Mouse (Mus musculus) ES-E14 (cell line): Measurements from ENCODE around the gene 9030025P20Rik. TPM values are rescaled to one million over a fixed set of nuclear protein-coding genes. Genes with fewer than 3 reads are reported as not detected.
A peak's percentile ranks its signal among the peaks of the same experiment; 100 is the strongest.
"Not testable (repeated sequence)": the region's sequence is repeated elsewhere in the genome, so short reads cannot be mapped to it uniquely, and the experiment has no call there.

Source experiments
- DNase-seq: peaks from one replicate; pipeline ENCODE4 v3.0.0-alpha.2; 2013; ENCODE audit warnings: low read depth, low spot score
- H3K27ac ChIP-seq: 2 replicates; pipeline ENCODE4 v1.5.1; 2012; ENCODE audit warnings: low read depth, mild to moderate bottlenecking, low read length, moderate library complexity, mixed read lengths; ENCODE audit not compliant: poor library complexity, insufficient read depth, severe bottlenecking
- H3K36me3 ChIP-seq: 2 replicates; pipeline ENCODE4 v1.6.1; 2012; ENCODE audit warnings: mild to moderate bottlenecking, low read length, moderate library complexity, mixed read lengths; ENCODE audit not compliant: control insufficient read depth, poor library complexity, insufficient read depth, severe bottlenecking
- H3K4me1 ChIP-seq, 2 experiments: fragments of 150-350 bp in 1 of 2; sonication (generic) in 1 of 2; 2 replicates each; pipeline ENCODE4 v1.6.1; 2012; ENCODE audit warnings: low read length in 2 of 2, mild to moderate bottlenecking in 1 of 2, mixed read lengths in 1 of 2; ENCODE audit not compliant: control insufficient read depth in 2 of 2, insufficient read depth in 2 of 2, poor library complexity in 1 of 2
- H3K4me3 ChIP-seq, 2 experiments: fragments of 150-350 bp in 1 of 2; sonication (generic) in 1 of 2; 2 replicates each; pipeline ENCODE4 v1.5.1; 2012; ENCODE audit warnings: low read length in 2 of 2, low read depth in 1 of 2, mild to moderate bottlenecking in 1 of 2, mixed read lengths in 1 of 2; ENCODE audit not compliant: insufficient read depth in 1 of 2, poor library complexity in 1 of 2, severe bottlenecking in 1 of 2
- H3K9ac ChIP-seq: 2 replicates; pipeline ENCODE4 v1.6.1; 2012; ENCODE audit warnings: low read depth, mild to moderate bottlenecking, low read length, mixed read lengths; ENCODE audit not compliant: poor library complexity, insufficient read depth, severe bottlenecking
- H3K9me3 ChIP-seq: fragments of 150-350 bp; sonication (generic); 2 replicates; pipeline ENCODE4 v1.6.1; 2012; ENCODE audit warnings: low read depth, mild to moderate bottlenecking, low read length; ENCODE audit not compliant: control insufficient read depth, insufficient read depth
- CHD2 ChIP-seq: IDR thresholded peaks from 2 replicates; pipeline ENCODE4 v1.6.1; 2014; ENCODE audit warnings: mild to moderate bottlenecking, low read depth, low read length, inconsistent platforms
- HCFC1 ChIP-seq: IDR thresholded peaks from 2 replicates; pipeline ENCODE4 v1.6.1; 2012; ENCODE audit warnings: low read length, inconsistent platforms, borderline replicate concordance; ENCODE audit not compliant: insufficient read depth
- MAFK ChIP-seq: IDR thresholded peaks from 2 replicates; pipeline ENCODE4 v1.6.1; 2014; ENCODE audit warnings: mild to moderate bottlenecking, low read depth, low read length, inconsistent platforms; ENCODE audit not compliant: insufficient read depth
- ZC3H11A ChIP-seq: IDR thresholded peaks from 2 replicates; pipeline ENCODE4 v1.6.1; 2012; ENCODE audit warnings: low read depth, mild to moderate bottlenecking, inconsistent platforms, low read length, borderline replicate concordance
- ZNF384 ChIP-seq: IDR thresholded peaks from 2 replicates; pipeline ENCODE4 v1.6.1; 2012; ENCODE audit warnings: low read depth, low read length, inconsistent platforms
- in situ Hi-C, 2 experiments: fragments of 600-800 bp; cut with MboI; formaldehyde crosslinking; loops; one replicate each; pipeline ENCODE4 v1.15.1; 2025; ENCODE audit warnings: low sequenced_read_pairs in 2 of 2, inconsistent platforms in 1 of 2; ENCODE audit not compliant: unreplicated experiment in 2 of 2
- total RNA-seq: library from RNA; depleted of rRNA; stranded (reverse); fragments of 300-350 nt; gene quantifications from 2 replicates; pipeline ENCODE4 v1.2.3, GENCODE M21; 2012; rRNA removed

Gene 9030025P20Rik
- total RNA-seq: 39.7 and 41.3 TPM in 2 replicates

DNA sequence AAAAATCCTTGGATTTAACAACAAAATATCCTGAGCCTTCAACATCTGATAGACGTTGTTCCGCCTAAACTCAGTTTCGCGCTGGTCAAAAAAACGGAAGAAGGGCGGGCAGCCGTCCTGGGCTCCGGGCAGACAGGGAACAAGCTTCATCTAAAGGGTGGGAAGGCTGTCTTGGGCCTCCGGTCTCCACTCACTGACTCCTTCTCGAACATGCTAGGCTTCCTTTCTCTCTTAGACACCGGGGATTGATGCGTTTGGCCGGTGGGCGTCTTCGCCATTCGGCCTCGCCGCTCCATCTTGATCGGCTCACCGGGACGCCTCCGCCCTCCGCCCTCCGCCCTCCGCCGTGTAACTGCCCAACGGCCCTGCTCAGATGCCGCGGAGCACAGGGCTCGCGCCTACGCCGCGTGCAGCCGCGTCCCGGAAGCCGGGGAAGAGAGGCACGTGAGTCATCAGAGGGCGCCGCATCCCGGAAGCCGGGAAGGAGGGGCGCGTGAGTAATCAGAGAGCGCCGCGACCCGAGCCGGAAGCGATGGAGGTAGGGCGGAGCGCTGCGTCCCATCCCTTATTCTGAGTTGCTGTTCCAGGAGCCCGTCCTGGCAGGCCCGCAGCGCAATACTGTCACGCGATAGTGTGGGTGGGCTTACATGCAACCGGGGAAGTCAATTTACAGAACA, at the start of gene 9030025P20Rik, which contains the start of gene Gm3417:
Gene 9030025P20Rik (plus strand): TSS at position 107 of the 677 bp plus-strand sequence.
Gene Gm3417 (minus strand): TSS at position 429 of the 677 bp plus-strand sequence.
- Histone ChIP-seq H3K4me3 (peak within 1 kb of the TSS; percentile 49 to 58), H3K9ac (peak within 1 kb of the TSS; percentile 31; the same call in 1 of the 2 replicates)
- H3K9me3 ChIP-seq, H3K4me1 ChIP-seq, DNase-seq, H3K36me3 ChIP-seq, in situ Hi-C loops, H3K27ac ChIP-seq: not testable (repeated sequence)

DNA sequence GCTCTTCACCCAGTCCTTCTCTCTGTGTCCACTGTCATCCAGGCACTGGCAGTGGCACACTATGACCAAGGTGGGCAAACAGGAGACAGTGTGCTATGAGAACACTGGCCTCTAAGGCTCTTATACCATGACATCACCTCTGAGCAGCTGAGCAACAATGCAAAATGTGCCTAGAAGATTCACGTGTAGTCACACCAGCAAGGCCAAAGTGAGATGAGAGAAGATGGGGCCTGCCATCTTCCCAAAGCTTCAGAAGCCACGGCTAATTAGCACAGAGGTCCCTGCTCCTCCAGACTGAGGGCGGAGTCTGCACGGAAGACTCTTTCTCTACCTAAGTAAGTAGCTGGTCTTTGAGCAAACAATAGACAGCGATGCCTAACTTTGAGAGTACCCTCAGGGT, 49.6 kb upstream of the 9030025P20Rik start:
- in situ Hi-C loops: no loop called here
- DNase-seq: no peak
- H3K9me3 ChIP-seq: no peaks in the 10 kb centered on the region
- no peak overlapping the region for H3K9ac ChIP-seq
- no peaks in the 10 kb centered on the region for H3K36me3 ChIP-seq
- TF ChIP-seq MAFK (no peak), ZC3H11A (no peak), ZNF384 (no peak), HCFC1 (no peak), CHD2 (no peak)
- H3K4me3 ChIP-seq: no peak overlapping the region
- H3K27ac ChIP-seq: no peak overlapping the region
- H3K4me1 ChIP-seq: peaks cover 0 to 12% of the 10 kb centered on the region in 2 experiments; a peak in 2 of 4 replicates

DNA sequence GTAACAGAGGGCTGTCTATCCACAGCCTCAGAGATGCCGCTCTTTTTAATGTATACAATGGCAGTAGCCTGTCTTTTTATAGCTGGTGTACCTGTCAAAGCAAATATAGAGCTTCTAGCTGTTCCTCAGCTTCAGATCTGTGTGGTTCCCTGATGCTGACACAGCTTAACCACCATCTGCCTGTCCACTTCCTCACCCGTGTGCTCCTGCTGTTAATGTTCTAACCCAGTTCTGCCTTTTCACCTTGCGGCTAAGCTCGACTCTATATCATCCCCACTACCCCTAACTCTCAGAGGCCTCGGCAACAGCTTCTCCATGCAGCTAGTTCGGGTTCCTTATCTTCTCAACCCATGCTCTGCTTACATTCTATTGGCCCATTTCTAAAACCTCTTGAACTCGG, 47.6 kb upstream of the 9030025P20Rik start:
- no peak overlapping the region for H3K9ac ChIP-seq
- in situ Hi-C loops: no loop called here
- no peaks in the 10 kb centered on the region for H3K9me3 ChIP-seq
- no peak overlapping the region for H3K4me3 ChIP-seq
- no peak for DNase-seq
- H3K36me3 ChIP-seq: no peaks in the 10 kb centered on the region
- peaks cover 2 to 17% of the 10 kb centered on the region in 2 experiments; a peak in 2 of 4 replicates for H3K4me1 ChIP-seq
- TF ChIP-seq ZNF384: no peak
- no peak for TF ChIP-seq MAFK
- TF ChIP-seq ZC3H11A: no peak
- TF ChIP-seq HCFC1: no peak
- no peak overlapping the region for H3K27ac ChIP-seq

- in situ Hi-C loops: no loop called here
- no peak for TF ChIP-seq CHD2
- no peak for TF ChIP-seq HCFC1
- TF ChIP-seq ZC3H11A: no peak
- no peak for TF ChIP-seq ZNF384
- TF ChIP-seq MAFK: no peak
- no peak overlapping the region for H3K4me3 ChIP-seq
- no peak for DNase-seq
- no peaks in the 10 kb centered on the region for H3K9me3 ChIP-seq
- H3K9ac ChIP-seq: no peak overlapping the region
- no peak overlapping the region for H3K27ac ChIP-seq
- peaks cover 2 to 16% of the 10 kb centered on the region in 2 experiments; a peak in 2 of 4 replicates for H3K4me1 ChIP-seq
- no peaks in the 10 kb centered on the region for H3K36me3 ChIP-seq
Measured at GRCm38 (mm10) chr17:14931469-14931868, 46.8 kb upstream of the 9030025P20Rik start.

GRCm38 (mm10) chr17:14935280-14935679, 43.0 kb upstream of the 9030025P20Rik start:
- H3K36me3 ChIP-seq, H3K4me3 ChIP-seq, H3K9me3 ChIP-seq, H3K9ac ChIP-seq, DNase-seq, in situ Hi-C loops, H3K4me1 ChIP-seq, H3K27ac ChIP-seq: not testable (repeated sequence)
